ENCODE assay signal across 11 mouse cellular contexts in the genomic region with DNA sequence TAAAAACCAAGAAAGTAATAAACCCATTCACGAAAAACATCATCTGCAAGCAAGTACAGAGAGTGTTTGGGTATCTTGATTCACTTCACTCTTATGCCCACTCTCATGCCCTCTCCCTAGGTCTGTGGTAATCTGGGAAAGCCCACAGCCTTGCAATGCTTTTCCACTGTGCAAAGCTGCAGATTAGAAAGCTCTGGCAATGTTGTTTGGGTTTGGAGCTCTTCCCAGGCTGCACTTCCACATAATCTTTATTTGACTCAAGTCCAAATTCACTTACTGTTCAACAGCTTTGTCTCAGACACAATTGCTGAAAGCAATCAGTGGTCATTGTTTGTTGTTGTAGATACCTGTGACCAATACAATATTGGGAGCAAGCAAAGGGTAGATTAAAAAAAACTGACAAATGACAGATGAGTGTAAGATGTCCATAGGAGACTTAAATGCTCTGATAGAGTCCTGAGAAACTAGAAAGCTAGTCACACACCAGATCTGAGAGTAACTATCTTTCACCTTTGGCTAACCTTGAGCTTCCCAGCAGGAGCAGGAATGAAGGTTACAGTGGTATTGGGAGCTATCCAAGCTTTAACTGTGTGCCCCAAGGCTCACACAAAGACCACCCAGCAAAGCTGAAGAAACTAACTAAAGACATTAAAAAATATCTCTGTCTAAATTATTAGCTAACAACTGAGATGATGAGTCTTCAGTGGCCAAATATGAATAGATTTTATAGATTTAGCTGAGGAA.
DNase-seq lines count a peak whose midpoint lies in the region; ATAC-seq and TF ChIP-seq lines count a peak whose summit lies in the region.
"Had no signal": no experiment of that assay in that cellular context is flagged by ENCODE, and none has a peak within 500 bp of the region (broad histone marks: within the 10 kb centered on the region; RNA-seq: fewer than 3 reads in every experiment).

No protein-coding gene starts in this region.

- TF ChIP-seq CTCF in lung, embryonic 14.5 days (IDR thresholded peaks at IDR 0.05; ENCODE audit: low read depth): no peak
- TF ChIP-seq CTCF in lung, adult 2 months (IDR thresholded peaks at IDR 0.05; ENCODE audit: insufficient read depth, low read length): no peak

- H3K4me3 ChIP-seq in lung, embryonic 14.5 days (ENCODE audit: low read depth, low read length): no peak overlapping the region
- no peak overlapping the region for H3K4me3 ChIP-seq in lung, adult 2 months (replicated peaks; ENCODE audit: extremely low read depth, low read depth, low read length)
- H3K4me3 ChIP-seq: neural tube, embryonic 13.5 days had no signal

- TF ChIP-seq POLR2A in lung, adult 2 months (IDR thresholded peaks at IDR 0.05; ENCODE audit: borderline replicate concordance, extremely low read depth, low read depth, low read length): no peak

- peak; percentile 9 for DNase-seq in gastrocnemius, postnatal 14 days
- DNase-seq in gastrocnemius, postnatal 36 days: no peak
- DNase-seq in lung, embryonic 14.5 days: peak; percentile 78
- DNase-seq in lung, adult 2 months: no peak
- peak; percentile 65 for DNase-seq in NIH3T3 (ENCODE audit: low read depth)
- DNase-seq in fibroblast of lung, adult 2 months (ENCODE audit: low read depth): peak; percentile 49
- DNase-seq in left cerebral cortex, adult 9 months (ENCODE audit: low spot score in 2 of 2): no peak
- no peak for DNase-seq in urinary bladder, postnatal 36 days (ENCODE audit: low spot score in 2 of 2)
- DNase-seq: liver had no signal

- H3K4me2 ChIP-seq in lung, embryonic 14.5 days: no peak overlapping the region
- H3K4me2 ChIP-seq: midbrain, embryonic 11.5 days; neural tube, embryonic 13.5 days had no signal

- intact Hi-C loops in gastrocnemius, postnatal 14 days (cut with DNase I; ENCODE audit: low total_unique reads): no loop called here
- intact Hi-C loops in gastrocnemius, postnatal 36 days (cut with DNase I): no loop called here

- H3K36me3 ChIP-seq in lung, embryonic 14.5 days (ENCODE audit: insufficient read depth): no peaks in the 10 kb centered on the region
- H3K36me3 ChIP-seq: neural tube, embryonic 13.5 days had no signal

- H3K27me3 ChIP-seq in lung, embryonic 14.5 days (ENCODE audit: insufficient read depth, low read length): no peaks in the 10 kb centered on the region
- H3K27me3 ChIP-seq: neural tube, embryonic 13.5 days had no signal

- no peaks in the 10 kb centered on the region for H3K9me3 ChIP-seq in lung, embryonic 14.5 days (ENCODE audit: low read depth, low read length)
- H3K9me3 ChIP-seq: neural tube, embryonic 13.5 days had no signal

- ATAC-seq in lung, embryonic 14.5 days (ENCODE audit: insufficient read depth): peak; percentile 58; the same call in 1 of the 2 replicates

- peak overlapping the region; percentile 32; the same call in 1 of the 2 replicates for H3K27ac ChIP-seq in lung, embryonic 14.5 days (ENCODE audit: low read depth)
- H3K27ac ChIP-seq: neural tube, embryonic 13.5 days had no signal

- 84% methylated on average over 1 of the region's 1 CpGs for whole genome bisulfite sequencing in lung, embryonic 14.5 days
- WGBS in lung, adult 2 months: 83% methylated on average over 1 of the region's 1 CpGs

- no peak overlapping the region for H3K9ac ChIP-seq in lung, embryonic 14.5 days
- H3K9ac ChIP-seq: neural tube, embryonic 13.5 days had no signal

- H3K4me1 ChIP-seq in lung, embryonic 14.5 days (ENCODE audit: insufficient read depth): no peaks in the 10 kb centered on the region
- no peaks in the 10 kb centered on the region for H3K4me1 ChIP-seq in lung, adult 2 months (ENCODE audit: control insufficient read depth, insufficient read depth, low read length)
- H3K4me1 ChIP-seq: neural tube, embryonic 13.5 days had no signal

Comparison
In these comparisons a context has a peak if more than half of its experiments do, and no peak if none do; other contexts are left out.
1. DNase-seq: peak in gastrocnemius, postnatal 14 days (single experiment), lung, embryonic 14.5 days (single experiment), NIH3T3 (single experiment) and fibroblast of lung, adult 2 months (single experiment); none in gastrocnemius, postnatal 36 days (0 of 2), lung, adult 2 months (single experiment), left cerebral cortex, adult 9 months (0 of 2) and urinary bladder, postnatal 36 days (0 of 2).